Mouse (Mus musculus) heart, postnatal 0 days (tissue): ENCODE results near the gene Fyb.

ENCODE experiments used
- CTCF ChIP-seq: IDR thresholded peaks from 2 replicates; pipeline ENCODE4 v1.5.1; 2016; ENCODE audit warnings: antibody characterized with exemption, control low read depth, low read depth
- EP300 ChIP-seq: IDR thresholded peaks from 2 replicates; pipeline ENCODE4 v1.6.1; 2016; ENCODE audit warnings: antibody characterized with exemption, low read depth

DNA sequence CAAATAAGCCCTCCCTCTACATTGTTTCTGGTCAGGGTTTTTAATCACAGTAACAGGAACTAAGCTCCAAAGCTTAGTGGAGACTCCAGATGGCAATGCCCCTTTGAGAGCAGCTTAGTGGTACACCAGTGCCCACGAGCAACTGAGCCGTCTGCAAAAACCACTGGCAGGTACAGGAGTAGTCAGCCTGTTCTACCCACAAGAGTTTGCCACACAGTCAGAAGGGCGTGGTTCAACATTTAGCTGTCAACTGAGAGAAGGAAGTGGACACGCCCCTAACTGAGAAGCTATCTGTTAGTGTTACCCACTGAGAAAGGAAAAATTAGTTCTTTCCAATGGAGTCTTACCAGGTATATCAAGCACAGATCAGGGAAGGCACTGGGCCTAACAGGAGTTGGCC, 32.1 kb downstream of the Fyb start:
- TF ChIP-seq CTCF (no peak), EP300 (no peak)
